In the genomic region with DNA sequence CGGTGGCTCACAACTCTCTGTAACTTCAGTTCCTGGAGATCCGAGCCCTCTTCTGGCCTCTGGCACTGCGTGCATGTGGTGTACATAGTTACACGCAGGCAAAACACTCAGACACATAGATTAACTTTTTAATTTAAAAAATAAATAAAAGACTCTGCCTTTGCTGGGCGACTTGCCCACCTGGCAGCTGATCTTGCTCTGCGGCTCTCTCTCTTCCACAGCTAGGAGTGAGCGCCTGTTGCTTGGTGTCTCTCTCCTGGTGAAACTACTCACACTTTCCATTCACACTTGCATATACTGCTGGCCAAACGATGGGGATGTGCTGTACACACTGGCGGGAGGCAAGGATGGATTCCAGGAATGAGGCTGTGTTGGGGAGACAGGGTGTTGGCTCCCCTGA, we compare ENCODE assay signal across 38 mouse cellular contexts. TPM values are rescaled to one million over a fixed set of nuclear protein-coding genes. Genes with fewer than 3 reads are reported as not detected.
"Had no signal": no experiment of that assay in that cellular context is flagged by ENCODE, and none has a peak within 500 bp of the region (broad histone marks: within the 10 kb centered on the region; RNA-seq: fewer than 3 reads in every experiment).

No protein-coding gene starts in this region.

- H3K36me3 ChIP-seq: heart, embryonic 10.5 days; heart, embryonic 12.5 days; hindbrain, embryonic 10.5 days; hindbrain, embryonic 12.5 days; intestine, embryonic 15.5 days; kidney, embryonic 15.5 days; limb, embryonic 13.5 days; limb, embryonic 15.5 days had no signal

- H3K4me1 ChIP-seq: limb, embryonic 13.5 days; limb, embryonic 15.5 days had no signal

- H3K27me3 ChIP-seq: heart, embryonic 12.5 days; hindbrain, embryonic 12.5 days; intestine, embryonic 15.5 days; kidney, embryonic 15.5 days; limb, embryonic 15.5 days had no signal

- H3K27ac ChIP-seq: heart, embryonic 10.5 days; hindbrain, embryonic 10.5 days; hindbrain, embryonic 12.5 days; hindbrain, embryonic 14.5 days; intestine, embryonic 15.5 days; kidney, embryonic 15.5 days; kidney, postnatal 0 days; layer of hippocampus, adult 2 months; left cerebral cortex, adult 2 months; limb, embryonic 13.5 days; limb, embryonic 15.5 days had no signal

- DNase-seq: gastrocnemius, postnatal 14 days; gastrocnemius, postnatal 36 days; heart, adult 11 months; heart, postnatal 10 days; heart, postnatal 4 days; kidney, adult 18-20 months; kidney, adult 9 months; kidney, postnatal 14 days; kidney, postnatal 36 days; left cerebral cortex, postnatal 4 days had no signal

- H3K4me3 ChIP-seq: heart, embryonic 10.5 days; heart, embryonic 12.5 days; hindbrain, embryonic 10.5 days; hindbrain, embryonic 12.5 days; intestine, embryonic 15.5 days; kidney, embryonic 15.5 days; layer of hippocampus, adult 2 months; left cerebral cortex, adult 2 months; limb, embryonic 13.5 days; limb, embryonic 15.5 days had no signal

- ATAC-seq: hindbrain, embryonic 16.5 days; inflammation-experienced regulatory T-cells, adult 6 months; intestine, postnatal 0 days had no signal

- H3K9ac ChIP-seq: heart, embryonic 12.5 days; hindbrain, embryonic 12.5 days; hindbrain, embryonic 14.5 days; intestine, embryonic 15.5 days; kidney, embryonic 15.5 days; limb, embryonic 13.5 days; limb, embryonic 15.5 days had no signal

- H3K9me3 ChIP-seq: heart, embryonic 10.5 days; hindbrain, embryonic 10.5 days; hindbrain, embryonic 12.5 days; intestine, embryonic 15.5 days; kidney, embryonic 15.5 days; limb, embryonic 13.5 days; limb, embryonic 15.5 days had no signal

- H3K4me2 ChIP-seq: heart, embryonic 12.5 days; hindbrain, embryonic 12.5 days; hindbrain, embryonic 14.5 days; intestine, embryonic 15.5 days; kidney, embryonic 15.5 days; limb, embryonic 13.5 days; limb, embryonic 15.5 days had no signal

RNA-seq across cellular contexts. Expression of gene Ren1, which starts 3.8 kb away (rescaled TPM):
- total RNA-seq: gastrocnemius, adult 8-10 months; gastrocnemius, postnatal 14 days; gastrocnemius, postnatal 36 days; layer of hippocampus, adult 2 months; layer of hippocampus, postnatal 25 days; left cerebral cortex, adult 2 months; left cerebral cortex, postnatal 10 days; left cerebral cortex, postnatal 25 days; left cerebral cortex, postnatal 4 days; liver, adult 2 months had no signal
- polyA plus RNA-seq: heart, embryonic 14.5 days; inflammation-experienced regulatory T-cells, adult 6 months; limb, embryonic 11.5 days had no signal

RNA-seq across cellular contexts. Expression of gene Etnk2, which starts 16.8 kb away (rescaled TPM):
- polyA plus RNA-seq: inflammation-experienced regulatory T-cells, adult 6 months had no signal

RNA-seq across cellular contexts. Expression of gene Kiss1, which starts 24.9 kb away (rescaled TPM):
- total RNA-seq: gastrocnemius, adult 18-20 months; gastrocnemius, adult 8-10 months; gastrocnemius, postnatal 14 days; gastrocnemius, postnatal 36 days; heart, adult 8-10 months; heart, postnatal 10 days; heart, postnatal 25 days; heart, postnatal 4 days; layer of hippocampus, adult 2 months; layer of hippocampus, postnatal 25 days; left cerebral cortex, postnatal 10 days; left cerebral cortex, postnatal 4 days; liver, adult 2 months had no signal
- polyA plus RNA-seq: gonadal fat pad, adult 2 months; heart, embryonic 10.5 days; heart, embryonic 12.5 days; heart, embryonic 14.5 days; heart, embryonic 16.5 days; hindbrain, embryonic 10.5 days; hindbrain, embryonic 12.5 days; hindbrain, embryonic 14.5 days; hindbrain, embryonic 16.5 days; inflammation-experienced regulatory T-cells, adult 6 months; intestine, embryonic 15.5 days; intestine, postnatal 0 days; kidney, embryonic 15.5 days; kidney, postnatal 0 days; limb, embryonic 11.5 days; limb, embryonic 13.5 days; limb, embryonic 15.5 days; liver, adult 2 months had no signal

RNA-seq across cellular contexts. Expression of gene Golt1a, which starts 36.9 kb away (rescaled TPM):
- total RNA-seq: gastrocnemius, adult 18-20 months; gastrocnemius, adult 8-10 months; gastrocnemius, postnatal 14 days; gastrocnemius, postnatal 36 days; heart, adult 8-10 months; heart, postnatal 10 days; heart, postnatal 25 days; heart, postnatal 4 days; layer of hippocampus, adult 2 months; layer of hippocampus, postnatal 10 days; layer of hippocampus, postnatal 25 days had no signal
- polyA plus RNA-seq: heart, embryonic 12.5 days; heart, embryonic 14.5 days; heart, embryonic 16.5 days; hindbrain, embryonic 10.5 days; hindbrain, embryonic 12.5 days; hindbrain, embryonic 14.5 days; hindbrain, embryonic 16.5 days; inflammation-experienced regulatory T-cells, adult 6 months; limb, embryonic 11.5 days; limb, embryonic 13.5 days; limb, embryonic 15.5 days had no signal
